Mouse (Mus musculus) kidney, adult 11 months (tissue): Measurements from ENCODE around the gene Abhd15.

ENCODE experiments used
- DNase-seq: peaks from one replicate; pipeline ENCODE4 v3.0.0; 2022

The Abhd15 gene

GRCm38 (mm10) chr11:77514832-77515636 is at the start of gene Abhd15:
Abhd15 (plus strand) TSS chr11:77515121.
- peak; percentile 79 for DNase-seq

- DNase-seq = no peak
Observed at GRCm38 (mm10) chr11:77466544-77466943, 48.4 kb upstream of the Abhd15 start.

- peak; percentile 71 for DNase-seq
Observed at GRCm38 (mm10) chr11:77467157-77467556, 47.8 kb upstream of the Abhd15 start.

- DNase-seq = peak; percentile 59
Observed at GRCm38 (mm10) chr11:77467784-77468183, 47.1 kb upstream of the Abhd15 start.

GRCm38 (mm10) chr11:77468397-77468796 is 46.5 kb upstream of the Abhd15 start:
- DNase-seq = no peak

- no peak for DNase-seq
Observed at GRCm38 (mm10) chr11:77471407-77471806, 43.5 kb upstream of the Abhd15 start.

GRCm38 (mm10) chr11:77472775-77473174 is 42.1 kb upstream of the Abhd15 start:
- DNase-seq = no peak

GRCm38 (mm10) chr11:77476216-77476615 is 38.7 kb upstream of the Abhd15 start:
- no peak for DNase-seq

GRCm38 (mm10) chr11:77476895-77477294 is 38.0 kb upstream of the Abhd15 start:
- DNase-seq = no peak

- no peak for DNase-seq
Observed at GRCm38 (mm10) chr11:77483043-77483442, 31.9 kb upstream of the Abhd15 start.

GRCm38 (mm10) chr11:77483510-77484255 is 31.2 kb upstream of the Abhd15 start:
- DNase-seq = no peak

GRCm38 (mm10) chr11:77485229-77485628 is 29.7 kb upstream of the Abhd15 start:
- DNase-seq = no peak

- DNase-seq = no peak
Observed at GRCm38 (mm10) chr11:77486798-77487197, 28.1 kb upstream of the Abhd15 start.

- no peak for DNase-seq
Observed at GRCm38 (mm10) chr11:77488771-77489581, 25.9 kb upstream of the Abhd15 start.

- DNase-seq = no peak
Observed at GRCm38 (mm10) chr11:77489591-77490235, 25.2 kb upstream of the Abhd15 start, which contains the start of gene Ankrd13b. Ankrd13b (minus strand) TSS chr11:77489678.

GRCm38 (mm10) chr11:77490451-77490850 is 24.5 kb upstream of the Abhd15 start:
- no peak for DNase-seq

GRCm38 (mm10) chr11:77491123-77491501 is 23.8 kb upstream of the Abhd15 start:
- peak; percentile 82 for DNase-seq

GRCm38 (mm10) chr11:77491502-77492291 is 23.2 kb upstream of the Abhd15 start:
- no peak for DNase-seq

- DNase-seq = no peak
Observed at GRCm38 (mm10) chr11:77492311-77492871, 22.5 kb upstream of the Abhd15 start.

GRCm38 (mm10) chr11:77492911-77493332 is 22.0 kb upstream of the Abhd15 start:
- peak; percentile 94 for DNase-seq
